Mouse (Mus musculus) ES-CJ7 (cell line): ENCODE results near the gene Aip.

Experiments
- DNase-seq: peaks from one replicate; pipeline ENCODE4 v3.0.0; 2011; ENCODE audit warnings: low read depth, low spot score

Gene Aip

GRCm38 (mm10) chr19:4125741-4126696 lies at the start of gene Aip:
TSS of gene Aip (minus strand) at chr19:4125858.
- peak; percentile 98 for DNase-seq

DNA sequence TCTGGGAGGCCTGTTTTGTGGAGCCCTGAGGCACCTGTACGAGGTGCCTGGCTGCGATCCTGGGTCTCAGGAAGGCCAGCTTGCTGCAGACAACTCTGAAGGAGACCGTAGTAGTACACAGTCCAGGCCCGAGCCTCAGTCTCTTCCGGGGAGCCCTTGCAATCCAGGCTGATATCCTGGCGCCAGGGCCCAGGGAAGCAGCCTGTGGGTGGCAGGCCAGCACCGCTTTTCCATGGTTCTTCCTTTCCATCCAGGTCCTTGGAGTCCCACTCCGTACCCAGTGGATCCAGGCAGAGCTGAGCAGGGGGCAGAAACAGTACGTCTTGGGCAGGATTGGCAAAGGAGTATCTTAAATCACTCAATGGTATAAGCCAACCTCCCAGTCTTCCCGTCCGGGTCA lies 47.3 kb upstream of the Aip start:
- DNase-seq: no peak

DNA sequence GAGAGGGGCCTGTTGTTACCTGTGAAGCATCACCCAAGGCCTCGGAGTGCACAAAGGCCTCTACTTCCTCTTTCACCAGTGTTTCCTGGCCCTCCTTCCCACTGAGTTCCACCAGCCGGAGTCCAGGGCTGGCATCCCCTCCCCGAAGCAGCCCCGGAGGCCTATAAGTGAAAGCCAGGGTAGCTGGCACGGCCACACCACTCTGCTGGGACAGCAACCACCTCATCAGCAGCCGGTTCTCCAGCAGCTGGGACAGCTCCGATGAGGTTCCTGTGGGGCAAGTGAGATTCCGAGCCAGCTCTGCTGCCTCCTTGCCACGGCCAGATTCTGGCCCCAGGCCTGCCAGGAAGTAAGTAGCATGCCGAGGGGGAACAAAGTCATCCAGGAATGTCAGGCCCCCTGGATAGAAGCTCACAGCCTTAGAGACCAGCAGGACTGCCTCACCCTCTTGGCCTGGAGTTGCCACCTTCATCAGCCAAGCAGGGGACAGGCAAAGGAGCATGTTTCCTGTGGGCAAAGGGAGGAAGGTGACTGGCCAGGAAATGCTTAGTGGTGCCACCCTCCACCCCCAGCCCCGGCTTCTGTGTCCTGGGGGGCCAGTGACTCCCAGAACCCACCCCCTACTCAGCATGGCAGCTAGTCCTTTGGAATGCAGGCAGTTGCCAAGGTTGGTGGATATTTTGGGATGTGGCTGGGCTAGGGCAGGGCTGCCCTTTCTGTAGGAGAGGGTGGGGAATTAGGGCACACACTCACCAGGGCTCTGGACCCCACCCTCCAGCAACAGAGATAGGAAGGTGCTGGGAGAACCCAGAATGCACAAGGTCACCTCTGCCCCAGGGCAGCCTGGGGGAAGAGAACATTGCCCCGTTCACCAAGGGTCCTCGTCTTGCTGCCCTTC lies 46.0 kb upstream of the Aip start:
- no peak for DNase-seq

- DNase-seq: no peak
Observed at GRCm38 (mm10) chr19:4170723-4171392, 45.2 kb upstream of the Aip start.

- DNase-seq: no peak
Observed at GRCm38 (mm10) chr19:4169810-4170209, 44.2 kb upstream of the Aip start.

DNA sequence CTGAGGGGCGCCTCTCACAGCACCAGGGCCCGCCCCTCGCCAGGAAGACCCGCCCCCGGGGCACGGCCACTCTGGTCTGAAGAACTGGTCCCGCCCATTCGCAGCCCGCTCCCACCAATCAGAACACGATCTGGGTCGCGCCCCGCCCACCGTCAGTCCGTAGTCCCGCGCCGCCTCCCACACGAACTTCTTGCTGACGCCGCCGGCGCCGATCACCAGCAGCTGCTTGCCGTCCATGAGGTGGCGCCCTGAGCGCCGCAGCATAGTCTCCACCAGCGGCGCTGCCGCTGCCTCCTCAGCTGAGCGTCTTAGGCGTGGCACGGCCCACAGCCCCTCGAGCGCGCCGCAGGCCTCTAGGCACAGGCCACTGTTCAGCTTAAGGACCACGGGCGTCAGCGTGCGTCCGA lies 43.7 kb upstream of the Aip start:
- DNase-seq: peak; percentile 99

DNA sequence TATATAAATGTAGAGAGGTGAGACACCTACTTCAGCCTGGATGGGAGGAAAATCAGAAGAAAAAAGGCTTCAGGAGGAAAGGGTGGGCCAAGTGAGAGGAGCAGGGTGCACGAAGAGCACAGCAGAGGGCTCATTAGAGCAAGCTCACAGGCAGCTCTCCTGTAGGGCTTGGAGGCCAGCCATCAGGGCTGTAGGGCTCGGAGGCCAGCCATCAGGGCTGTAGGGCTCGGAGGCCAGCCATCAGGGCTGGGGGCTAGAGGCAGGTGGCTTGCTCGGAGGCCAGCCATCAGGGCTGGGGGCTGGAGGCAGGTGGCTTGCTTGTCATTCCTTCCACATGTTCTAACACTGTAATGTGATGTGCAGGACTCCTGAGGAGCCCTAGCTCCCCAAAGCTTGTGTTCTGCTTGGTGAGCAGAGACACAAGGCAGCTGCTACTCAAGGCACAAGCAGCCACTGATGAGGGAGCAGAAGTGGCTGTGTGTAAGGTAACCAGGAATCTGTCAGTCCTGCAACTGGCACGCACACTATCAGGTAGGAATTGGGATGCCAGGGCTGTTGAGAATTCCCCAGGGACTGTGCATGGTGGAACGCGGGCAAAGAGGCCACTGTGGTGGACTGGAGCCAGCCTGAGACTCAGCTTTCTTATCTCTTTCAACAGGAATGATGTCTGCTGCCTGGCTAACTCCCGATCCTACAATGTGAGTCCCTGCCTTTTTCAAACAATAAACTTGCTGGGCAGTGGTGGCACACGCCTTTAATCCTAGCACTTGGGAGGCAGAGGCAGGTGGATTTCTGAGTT lies 41.2 kb upstream of the Aip start:
- DNase-seq: no peak

DNA sequence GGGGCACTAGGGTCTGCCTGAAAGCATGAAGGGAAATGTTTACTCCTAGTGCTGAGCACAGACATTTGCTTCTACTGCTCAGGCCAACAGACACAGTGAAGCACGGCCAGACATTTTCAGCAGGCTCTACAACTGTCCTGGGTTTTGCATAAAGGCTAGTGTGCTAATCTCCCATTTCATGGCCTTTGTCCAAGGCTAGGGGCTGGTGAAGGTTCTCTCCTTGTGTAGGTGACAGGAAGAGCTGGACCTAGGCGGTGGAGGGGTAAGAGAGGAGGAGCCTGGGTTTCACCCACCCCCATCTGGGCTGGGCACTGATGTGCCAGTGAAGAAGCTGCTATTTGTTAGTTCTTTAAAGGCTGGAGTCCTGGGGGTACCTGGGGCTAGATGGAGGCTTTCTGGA lies 39.1 kb upstream of the Aip start:
- DNase-seq: no peak

DNA sequence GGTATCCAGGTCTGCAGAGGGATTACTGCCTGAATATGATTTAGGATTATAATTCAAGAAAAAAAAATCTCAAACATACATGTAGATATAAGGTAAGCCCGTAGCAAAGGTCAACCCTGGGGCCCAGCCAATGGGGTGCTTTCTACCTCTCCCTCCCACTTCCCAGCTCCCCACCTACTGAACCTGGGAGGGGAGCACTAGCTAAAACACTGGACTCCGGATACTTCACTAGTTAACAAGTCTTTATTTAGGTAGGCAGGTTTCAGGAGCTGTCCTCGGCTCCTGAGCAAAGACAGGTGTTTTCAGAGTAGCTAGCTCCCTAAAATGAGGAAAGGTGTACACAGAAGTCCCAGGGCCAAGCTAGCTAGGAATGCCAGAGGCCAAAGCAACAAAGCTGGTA lies 38.4 kb upstream of the Aip start:
- no peak for DNase-seq

DNA sequence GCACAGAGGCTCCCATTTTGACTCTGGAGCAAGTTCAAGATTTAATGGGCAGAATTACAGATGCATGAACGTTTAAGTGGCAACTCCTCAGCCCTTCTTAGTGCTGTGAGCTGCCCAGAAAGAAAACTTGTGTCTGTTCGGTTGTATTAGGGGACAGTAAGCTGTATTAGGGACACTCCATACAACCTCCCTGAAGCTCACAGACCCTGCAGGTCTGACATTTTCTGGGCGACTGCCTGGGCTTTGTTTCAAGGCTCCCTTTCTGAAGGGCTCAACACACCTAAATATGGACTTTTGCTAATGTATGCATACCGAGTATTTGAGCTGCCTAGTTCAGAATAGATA lies 37.9 kb upstream of the Aip start:
- DNase-seq: no peak

DNA sequence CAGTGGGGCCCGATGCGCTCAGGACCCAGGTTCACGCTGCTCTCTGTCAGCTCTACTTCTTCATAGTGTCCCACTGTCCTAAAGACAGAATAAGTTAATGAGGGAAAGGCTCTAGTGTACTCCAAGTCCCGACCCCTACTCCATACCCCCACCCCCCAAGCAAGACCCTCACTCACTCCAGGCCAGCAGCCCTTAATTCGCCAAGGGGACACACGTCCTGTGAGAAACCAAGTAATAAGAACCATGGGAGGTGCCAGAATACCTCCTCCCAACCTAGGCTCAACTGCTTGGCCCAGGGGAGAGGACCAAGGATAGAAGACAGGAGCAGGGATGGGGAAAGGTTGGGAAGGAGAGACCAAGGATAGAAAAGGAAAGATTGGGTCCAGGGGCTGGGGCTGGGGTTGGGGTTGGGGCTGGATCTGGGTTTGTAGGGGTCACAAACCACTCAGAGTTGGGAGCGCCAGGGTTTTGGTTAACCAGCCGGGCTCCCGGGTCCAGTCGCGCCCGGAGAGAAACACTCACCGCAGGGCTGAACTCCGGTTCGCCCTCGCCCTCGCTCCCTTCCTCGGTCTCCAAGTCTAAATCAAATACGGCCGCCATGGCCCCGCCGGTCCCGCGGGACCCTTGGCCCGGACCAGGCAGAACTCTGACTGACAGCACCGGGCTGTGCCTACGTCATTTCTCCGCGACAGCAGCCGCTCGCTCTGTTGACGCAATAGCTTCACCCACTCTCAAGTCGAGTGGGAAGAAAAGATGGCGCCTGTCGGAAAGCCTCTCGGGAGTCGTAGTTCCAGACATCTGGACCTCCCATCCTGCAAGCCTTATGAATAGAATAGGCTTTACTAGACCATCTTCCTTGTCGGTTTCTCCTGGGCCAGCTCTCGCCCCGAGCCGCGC lies 37.2 kb upstream of the Aip start, which contains the start of gene Rps6kb2:
Gene Rps6kb2 (minus strand): TSS at position 709 of the 897 bp plus-strand sequence.
- DNase-seq: peak; percentile 97

DNA sequence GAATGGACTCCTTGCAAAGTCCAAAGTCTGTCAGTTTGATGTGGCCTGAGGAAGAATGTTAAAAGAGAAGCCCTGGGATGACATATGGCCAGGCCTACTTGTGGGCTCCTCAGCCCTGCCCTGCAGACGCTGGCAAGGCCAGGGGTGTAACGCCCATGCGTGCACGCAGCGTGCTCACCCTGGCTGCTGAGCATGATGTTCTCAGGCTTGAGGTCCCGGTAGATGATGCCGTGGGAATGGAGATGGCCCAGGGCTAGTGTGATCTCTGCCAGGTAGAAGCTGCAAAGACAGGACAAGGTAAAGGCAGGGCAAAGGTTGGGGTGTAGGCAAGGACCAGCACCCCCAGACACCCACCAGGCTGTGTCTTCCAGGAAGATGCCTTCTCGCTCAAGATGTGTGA lies 33.4 kb upstream of the Aip start:
- DNase-seq: no peak

DNA sequence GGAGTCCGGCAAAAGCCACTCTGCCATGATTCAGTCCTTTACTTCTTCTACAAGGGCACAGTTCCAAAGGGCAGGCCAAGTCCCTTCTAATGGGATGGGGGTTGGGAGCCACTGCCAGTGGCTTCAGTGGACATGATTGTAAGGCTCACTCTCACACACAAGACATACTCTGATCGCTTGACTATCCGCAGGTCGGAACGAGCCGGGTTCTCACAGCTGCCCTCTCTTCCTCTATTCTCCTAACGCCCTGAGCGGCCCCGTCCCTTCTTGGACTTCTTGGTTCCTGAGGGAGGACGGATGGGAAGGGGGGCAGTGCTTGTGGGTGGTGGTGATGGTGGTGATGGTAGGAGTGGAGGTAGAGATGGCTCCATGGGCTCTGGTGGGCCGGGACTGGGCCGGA lies 31.1 kb upstream of the Aip start:
- DNase-seq: no peak

GRCm38 (mm10) chr19:4156073-4156579 lies 30.5 kb upstream of the Aip start:
- DNase-seq: no peak

DNA sequence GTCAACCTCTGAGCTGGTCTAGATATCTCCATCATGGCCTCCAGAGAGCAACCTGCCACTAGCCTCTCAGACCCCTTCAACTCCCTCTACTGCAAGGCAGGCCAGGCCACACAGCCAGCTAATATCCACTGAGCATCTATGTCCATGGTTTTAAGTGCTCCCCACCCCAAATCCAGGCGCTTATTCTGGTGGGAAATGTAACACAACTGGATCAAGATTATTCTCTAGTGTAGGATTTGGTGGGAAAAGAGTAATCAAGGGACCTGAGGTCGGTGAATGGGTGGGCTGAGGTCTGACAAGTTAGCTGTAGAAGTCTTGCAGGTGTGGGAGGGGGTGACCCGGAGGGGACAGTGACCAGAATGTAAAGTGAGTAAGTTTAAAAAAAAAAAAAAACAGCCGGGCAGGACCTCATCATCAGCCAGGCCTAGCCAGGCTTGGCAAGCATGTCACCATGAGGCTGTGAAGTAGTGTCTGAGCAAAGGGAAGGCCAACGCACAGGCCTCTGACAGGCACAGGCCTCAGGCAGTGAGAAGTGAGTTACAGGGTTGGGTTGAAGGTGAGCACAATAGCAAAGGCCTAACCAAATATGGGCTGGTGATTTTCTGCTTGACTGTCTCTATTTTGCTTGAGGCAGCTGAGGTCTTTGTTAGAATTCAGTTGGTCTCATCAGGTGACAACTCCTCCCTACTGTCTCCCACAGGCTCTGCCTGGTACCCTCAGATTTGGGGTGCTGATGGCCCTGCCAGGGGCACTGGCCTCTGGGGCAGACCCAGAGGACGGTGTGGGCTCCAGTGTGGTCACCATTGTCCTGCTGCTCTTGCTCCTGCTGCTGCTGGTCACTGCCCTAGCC lies 29.8 kb upstream of the Aip start:
- no peak for DNase-seq

GRCm38 (mm10) chr19:4154437-4155222 lies 29.0 kb upstream of the Aip start:
- DNase-seq: no peak

DNA sequence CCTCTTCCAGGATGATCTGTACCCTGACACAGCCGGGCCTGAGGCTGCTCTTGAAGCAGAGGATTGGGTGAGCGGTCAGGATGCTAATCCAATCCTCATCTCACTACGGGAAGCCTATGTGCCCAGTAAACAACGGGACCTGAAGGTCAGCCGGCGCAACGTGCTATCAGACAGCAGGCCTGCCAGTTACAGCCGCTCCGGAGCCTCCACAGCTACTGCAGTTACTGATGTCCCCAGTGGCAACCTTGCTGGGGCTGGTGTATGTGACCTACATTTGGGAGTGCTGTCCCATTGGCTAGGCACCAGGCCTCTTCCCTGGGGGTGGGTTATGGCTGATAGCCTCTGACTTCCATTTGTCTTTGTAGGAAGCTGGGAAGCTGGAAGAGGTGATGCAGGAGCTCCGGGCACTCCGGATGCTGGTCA lies 27.6 kb upstream of the Aip start, which contains the start of gene Ptprcap:
Gene Ptprcap (plus strand): TSS at position 373 of the 423 bp plus-strand sequence.
- DNase-seq: no peak
